In genomic region chr2:37380189-37380588, GRCm38 (mm10) we compare ENCODE assay signal across 9 mouse cellular contexts. TPM values are rescaled to one million over a fixed set of nuclear protein-coding genes. Genes with fewer than 3 reads are reported as not detected.
DNase-seq lines count a peak whose midpoint lies in the region; ATAC-seq and TF ChIP-seq lines count a peak whose summit lies in the region.
"Had no signal": no experiment of that assay in that cellular context is flagged by ENCODE, and none has a peak within 500 bp of the region (broad histone marks: within the 10 kb centered on the region; RNA-seq: fewer than 3 reads in every experiment).

No protein-coding gene starts in this region.

- no peak overlapping the region for H3K4me3 ChIP-seq in ES-Bruce4 (ENCODE audit: low read depth, low read length)
- H3K4me3 ChIP-seq in lung, embryonic 14.5 days (ENCODE audit: low read depth, low read length), result no peak overlapping the region

- 64% methylated on average over 2 of the region's 2 CpGs for WGBS in lung, embryonic 14.5 days

- H3K9ac ChIP-seq in ES-Bruce4 (ENCODE audit: low read depth, poor library complexity, severe bottlenecking), result no peak overlapping the region
- no peak overlapping the region for H3K9ac ChIP-seq in lung, embryonic 14.5 days

- no peaks in the 10 kb centered on the region for H3K27me3 ChIP-seq in ES-Bruce4 (ENCODE audit: control insufficient read depth, insufficient read depth, low read length, poor library complexity, severe bottlenecking)
- H3K27me3 ChIP-seq in lung, embryonic 14.5 days (ENCODE audit: insufficient read depth, low read length), result no peaks in the 10 kb centered on the region

- no peaks in the 10 kb centered on the region for H3K4me1 ChIP-seq in ES-Bruce4 (ENCODE audit: control insufficient read depth, insufficient read depth, low read length)
- no peaks in the 10 kb centered on the region for H3K4me1 ChIP-seq in lung, embryonic 14.5 days (ENCODE audit: insufficient read depth)

- peak; percentile 52 to 82 for DNase-seq in adrenal gland, adult (ENCODE audit: inconsistent age in 2 of 2, low spot score in 1 of 2)
- DNase-seq in adrenal gland, adult 8-10 months, result no peak
- peak; percentile 68 for DNase-seq in c-Kit-positive CD71-positive TER-119-positive erythroid progenitor cells, embryonic 14.5 days (ENCODE audit: low spot score)
- peak; percentile 45 to 68 for DNase-seq in frontal cortex, postnatal 36 days (ENCODE audit: low spot score in 2 of 2)
- DNase-seq in kidney, postnatal 25 days, result peak; percentile 60 to 81
- peak; percentile 76 for DNase-seq in lung, embryonic 14.5 days
- DNase-seq in right cerebral cortex, postnatal 10 days (ENCODE audit: low spot score in 2 of 2), result peak; percentile 63 to 66

- H3K9me3 ChIP-seq in ES-Bruce4 (replicated peaks; ENCODE audit: control insufficient read depth, insufficient read depth, low read length, poor library complexity, severe bottlenecking), result no peaks in the 10 kb centered on the region
- H3K9me3 ChIP-seq in lung, embryonic 14.5 days (ENCODE audit: low read depth, low read length), result no peaks in the 10 kb centered on the region

- H3K27ac ChIP-seq in ES-Bruce4 (ENCODE audit: insufficient read depth, low read length), result no peak overlapping the region
- no peak overlapping the region for H3K27ac ChIP-seq in lung, embryonic 14.5 days (ENCODE audit: low read depth)

- ATAC-seq in lung, embryonic 14.5 days (ENCODE audit: insufficient read depth), result no peak

- no peak for TF ChIP-seq EP300 in ES-Bruce4 (IDR thresholded peaks at IDR 0.05; ENCODE audit: insufficient read depth, low read depth, low read length)

- no peak for TF ChIP-seq POLR2A in ES-Bruce4 (IDR thresholded peaks at IDR 0.05; ENCODE audit: insufficient read depth, low read length)

- H3K36me3 ChIP-seq in ES-Bruce4 (ENCODE audit: control insufficient read depth, insufficient read depth, low read length, poor library complexity, severe bottlenecking), result peaks cover 35% of the 10 kb centered on the region
- peaks cover 63% of the 10 kb centered on the region for H3K36me3 ChIP-seq in lung, embryonic 14.5 days (ENCODE audit: insufficient read depth)

- peak; percentile 44 for TF ChIP-seq CTCF in ES-Bruce4 (IDR thresholded peaks at IDR 0.05; ENCODE audit: low read depth, low read length)
- peak; percentile 67 for TF ChIP-seq CTCF in lung, embryonic 14.5 days (IDR thresholded peaks at IDR 0.05; ENCODE audit: low read depth)

- H3K4me2 ChIP-seq in lung, embryonic 14.5 days, result no peak overlapping the region

RNA-seq across cellular contexts. Expression of gene Pdcl, which starts 21.1 kb away (rescaled TPM):
- 10 to 100 TPM; 37.8 to 63.8 (median 42.1) TPM for total RNA-seq in adrenal gland, adult 8-10 months (2022)
- 138 TPM in 2 replicates for polyA plus RNA-seq in ES-Bruce4 (2011; ENCODE audit: insufficient read depth, insufficient read length, low read depth, missing spikeins)
- polyA plus RNA-seq in lung, embryonic 14.5 days (2014; fragmentation: Nextera tagmentation; extraction: Ambion mirVana), result 47.1 and 52.5 TPM in 2 replicates

RNA-seq across cellular contexts. Expression of gene Rc3h2, which starts 42.5 kb away (rescaled TPM):
- 10 to 100 TPM; 35.5 to 62.9 (median 52.4) TPM for total RNA-seq in adrenal gland, adult 8-10 months (2022)
- 52.8 and 60.9 TPM in 2 replicates for polyA plus RNA-seq in ES-Bruce4 (2011; ENCODE audit: insufficient read depth, insufficient read length, low read depth, missing spikeins)
- polyA plus RNA-seq in lung, embryonic 14.5 days (2014; fragmentation: Nextera tagmentation; extraction: Ambion mirVana), result 16.7 and 16.9 TPM in 2 replicates

RNA-seq across cellular contexts. Expression of gene Olfr368, which starts 53.9 kb away (rescaled TPM):
- total RNA-seq in adrenal gland, adult 8-10 months (2022), result not detected
- not detected in 2 replicates for polyA plus RNA-seq in ES-Bruce4 (2011; ENCODE audit: insufficient read depth, insufficient read length, low read depth, missing spikeins)
- not detected in 2 replicates for polyA plus RNA-seq in lung, embryonic 14.5 days (2014; fragmentation: Nextera tagmentation; extraction: Ambion mirVana)
- total RNA-seq: layer of hippocampus, adult 8-10 months had no signal
